Comparison of ENCODE assay signal across 28 mouse cellular contexts in genomic region chr7:69946396-69946795, GRCm38 (mm10).
A peak's percentile ranks its signal among the peaks of the same experiment; 100 is the strongest.
DNase-seq lines count a peak whose midpoint lies in the region; ATAC-seq and TF ChIP-seq lines count a peak whose summit lies in the region.
"Had no signal": no experiment of that assay in that cellular context is flagged by ENCODE, and none has a peak within 500 bp of the region (broad histone marks: within the 10 kb centered on the region; RNA-seq: fewer than 3 reads in every experiment).

No protein-coding gene starts in this region.

- H3K4me3 ChIP-seq in kidney, adult 2 months (ENCODE audit: insufficient read depth, low read depth, low read length) = no peak overlapping the region
- no peak overlapping the region for H3K4me3 ChIP-seq in liver, postnatal 0 days (ENCODE audit: low read depth, low read length)
- no peak overlapping the region for H3K4me3 ChIP-seq in liver, embryonic 12.5 days
- no peak overlapping the region for H3K4me3 ChIP-seq in stomach, postnatal 0 days (ENCODE audit: low read depth, low read length)
- H3K4me3 ChIP-seq in hindbrain, embryonic 10.5 days = no peak overlapping the region
- H3K4me3 ChIP-seq: embryonic facial prominence, embryonic 13.5 days; embryonic facial prominence, embryonic 15.5 days; erythroblast, embryonic 14.5 days; forebrain, embryonic 10.5 days; forebrain, embryonic 12.5 days had no signal

- H3K36me3 ChIP-seq in kidney, adult 2 months (ENCODE audit: control insufficient read depth, insufficient read depth, low read length) = no peaks in the 10 kb centered on the region
- H3K36me3 ChIP-seq in liver, postnatal 0 days (replicated peaks; ENCODE audit: insufficient read depth, low read length) = no peaks in the 10 kb centered on the region
- H3K36me3 ChIP-seq in liver, embryonic 12.5 days = no peaks in the 10 kb centered on the region
- no peaks in the 10 kb centered on the region for H3K36me3 ChIP-seq in stomach, postnatal 0 days (ENCODE audit: control insufficient read depth, insufficient read depth, low read length)
- H3K36me3 ChIP-seq in hindbrain, embryonic 10.5 days = no peaks in the 10 kb centered on the region
- H3K36me3 ChIP-seq: embryonic facial prominence, embryonic 13.5 days; embryonic facial prominence, embryonic 15.5 days; forebrain, embryonic 10.5 days; forebrain, embryonic 12.5 days; G1E had no signal

- 55% methylated on average over 3 of the region's 3 CpGs for WGBS in kidney, adult 2 months
- WGBS in liver, postnatal 0 days (ENCODE audit: insufficient replicate concordance) = 38% methylated on average over 3 of the region's 3 CpGs
- 52% methylated on average over 3 of the region's 3 CpGs for WGBS in liver, embryonic 12.5 days (ENCODE audit: insufficient replicate concordance)
- WGBS in large intestine, adult 2 months = 30% methylated on average over 3 of the region's 3 CpGs
- 37% methylated on average over 3 of the region's 3 CpGs for WGBS in stomach, postnatal 0 days
- 85% methylated on average over 3 of the region's 3 CpGs for WGBS in hindbrain, embryonic 10.5 days

- no peak for TF ChIP-seq EP300 in liver, postnatal 0 days (IDR thresholded peaks at IDR 0.05; ENCODE audit: low read depth)
- no peak for TF ChIP-seq EP300 in stomach, postnatal 0 days (optimal IDR thresholded peaks at IDR 0.05)

- no peak for TF ChIP-seq POLR2A in kidney, adult 2 months (IDR thresholded peaks at IDR 0.05; ENCODE audit: low read depth, low read length)

- TF ChIP-seq CTCF in kidney, adult 2 months (conservative IDR thresholded peaks at IDR 0.05; ENCODE audit: insufficient read depth, insufficient read length, low read depth, low read length) = no peak
- no peak for TF ChIP-seq CTCF in liver, postnatal 0 days (IDR thresholded peaks at IDR 0.05; ENCODE audit: low read depth)
- no peak for TF ChIP-seq CTCF in stomach, postnatal 0 days (IDR thresholded peaks at IDR 0.05; ENCODE audit: low read depth)

- H3K4me1 ChIP-seq in kidney, adult 2 months (ENCODE audit: control insufficient read depth, insufficient read depth, low read length) = no peaks in the 10 kb centered on the region
- H3K4me1 ChIP-seq in liver, postnatal 0 days (ENCODE audit: insufficient read depth) = no peaks in the 10 kb centered on the region
- no peaks in the 10 kb centered on the region for H3K4me1 ChIP-seq in liver, embryonic 12.5 days
- no peaks in the 10 kb centered on the region for H3K4me1 ChIP-seq in stomach, postnatal 0 days (replicated peaks; ENCODE audit: control insufficient read depth, insufficient read depth)
- H3K4me1 ChIP-seq in hindbrain, embryonic 10.5 days (replicated peaks) = peaks cover 17% of the 10 kb centered on the region
- H3K4me1 ChIP-seq: embryonic facial prominence, embryonic 13.5 days had no signal

- no peaks in the 10 kb centered on the region for H3K27me3 ChIP-seq in kidney, adult 2 months (replicated peaks; ENCODE audit: control insufficient read depth, insufficient read depth, low read length)
- H3K27me3 ChIP-seq in liver, postnatal 0 days (ENCODE audit: insufficient read depth, low read length) = no peaks in the 10 kb centered on the region
- H3K27me3 ChIP-seq in liver, embryonic 12.5 days (replicated peaks) = no peaks in the 10 kb centered on the region
- no peaks in the 10 kb centered on the region for H3K27me3 ChIP-seq in stomach, postnatal 0 days (ENCODE audit: control insufficient read depth, insufficient read depth, low read length)
- H3K27me3 ChIP-seq in hindbrain, embryonic 10.5 days (ENCODE audit: insufficient read depth, poor library complexity, severe bottlenecking) = peaks cover 20% of the 10 kb centered on the region
- H3K27me3 ChIP-seq: CH12.LX; embryonic facial prominence, embryonic 13.5 days; embryonic facial prominence, embryonic 15.5 days; Patski had no signal

- H3K9ac ChIP-seq in liver, postnatal 0 days (replicated peaks) = no peak overlapping the region
- H3K9ac ChIP-seq in liver, embryonic 12.5 days = no peak overlapping the region
- no peak overlapping the region for H3K9ac ChIP-seq in stomach, postnatal 0 days (ENCODE audit: low read length)
- H3K9ac ChIP-seq: embryonic facial prominence, embryonic 13.5 days; embryonic facial prominence, embryonic 15.5 days; forebrain, embryonic 12.5 days had no signal

- peak overlapping the region; percentile 27; the same call in 1 of the 2 replicates for H3K4me2 ChIP-seq in liver, postnatal 0 days (ENCODE audit: low read depth, low read length)
- H3K4me2 ChIP-seq in liver, embryonic 12.5 days = no peak overlapping the region
- no peak overlapping the region for H3K4me2 ChIP-seq in stomach, postnatal 0 days (replicated peaks; ENCODE audit: low read depth)
- H3K4me2 ChIP-seq: embryonic facial prominence, embryonic 13.5 days; embryonic facial prominence, embryonic 15.5 days; forebrain, embryonic 12.5 days had no signal

- H3K9me3 ChIP-seq in liver, postnatal 0 days (ENCODE audit: low read length) = no peaks in the 10 kb centered on the region
- H3K9me3 ChIP-seq in liver, embryonic 12.5 days (replicated peaks) = no peaks in the 10 kb centered on the region
- H3K9me3 ChIP-seq in stomach, postnatal 0 days (ENCODE audit: control insufficient read depth, low read length) = no peaks in the 10 kb centered on the region
- H3K9me3 ChIP-seq in hindbrain, embryonic 10.5 days = no peaks in the 10 kb centered on the region
- H3K9me3 ChIP-seq: embryonic facial prominence, embryonic 13.5 days; embryonic facial prominence, embryonic 15.5 days; forebrain, embryonic 10.5 days; forebrain, embryonic 12.5 days had no signal

- H3K27ac ChIP-seq in kidney, adult 2 months (ENCODE audit: insufficient read depth, low read depth, low read length) = no peak overlapping the region
- no peak overlapping the region for H3K27ac ChIP-seq in liver, postnatal 0 days (ENCODE audit: low read depth)
- no peak overlapping the region for H3K27ac ChIP-seq in liver, embryonic 12.5 days
- no peak overlapping the region; the same call in 1 of the 2 replicates for H3K27ac ChIP-seq in stomach, postnatal 0 days (replicated peaks)
- no peak overlapping the region for H3K27ac ChIP-seq in hindbrain, embryonic 10.5 days
- H3K27ac ChIP-seq: embryonic facial prominence, embryonic 13.5 days; embryonic facial prominence, embryonic 15.5 days; forebrain, embryonic 10.5 days; forebrain, embryonic 12.5 days had no signal

- ATAC-seq in liver, postnatal 0 days = no peak
- ATAC-seq in liver, embryonic 12.5 days = no peak
- ATAC-seq in stomach, postnatal 0 days (ENCODE audit: low FRiP score, low TSS enrichment) = peak; percentile 80; the same call in 1 of the 2 replicates
- ATAC-seq: activated CD4-positive, CD25-positive, alpha-beta regulatory T cell, adult 4 months; CD4-positive, CD25-positive, alpha-beta regulatory T cell, adult 4 months; forebrain, embryonic 14.5 days; Patski had no signal

- DNase-seq in kidney, postnatal 14 days = peak; percentile 14
- DNase-seq in kidney, adult 2 months = no peak
- DNase-seq in liver, postnatal 0 days = no peak
- DNase-seq in large intestine, adult 2 months (ENCODE audit: low read depth, low spot score) = peak; percentile 25
- peak; percentile 19 for DNase-seq in stomach, postnatal 0 days (ENCODE audit: low spot score)
- no peak for DNase-seq in hindbrain, embryonic 10.5 days (ENCODE audit: low spot score)
- DNase-seq: adrenal gland, postnatal 10 days; adrenal gland, postnatal 25 days; B cell, adult 2 months; cerebellum, adult 11 months; cerebellum, adult 18-20 months; cerebellum, adult 8-10 months; cerebellum, adult 9-11 months; cerebellum, postnatal 14 days; cerebellum, postnatal 36 days; embryo, embryonic 11 days had no signal

Comparison
In these comparisons a context has a peak if more than half of its experiments do, and no peak if none do; other contexts are left out.
1. DNase-seq: peak in kidney, postnatal 14 days (single experiment), large intestine, adult 2 months (single experiment) and stomach, postnatal 0 days (single experiment); none in kidney, adult 2 months (single experiment), liver, postnatal 0 days (single experiment) and hindbrain, embryonic 10.5 days (single experiment).